In genomic region chr14:102794898-102795297, GRCm38 (mm10) we compare ENCODE assay signal across 9 mouse cellular contexts.
DNase-seq lines count a peak whose midpoint lies in the region; ATAC-seq lines count a peak whose summit lies in the region.
"Had no signal": no experiment of that assay in that cellular context is flagged by ENCODE, and none has a peak within 500 bp of the region (broad histone marks: within the 10 kb centered on the region; RNA-seq: fewer than 3 reads in every experiment).

No protein-coding gene starts in this region.

- no peak overlapping the region for H3K4me2 ChIP-seq in forebrain, embryonic 16.5 days (ENCODE audit: low read length)
- H3K4me2 ChIP-seq: limb, embryonic 12.5 days had no signal

- no peaks in the 10 kb centered on the region for H3K27me3 ChIP-seq in forebrain, embryonic 16.5 days (replicated peaks; ENCODE audit: control insufficient read depth, insufficient read depth, low read length)
- H3K27me3 ChIP-seq: limb, embryonic 12.5 days had no signal

- no peaks in the 10 kb centered on the region for H3K36me3 ChIP-seq in forebrain, embryonic 16.5 days (ENCODE audit: control insufficient read depth, insufficient read depth)
- H3K36me3 ChIP-seq: limb, embryonic 12.5 days had no signal

- peaks cover 3% of the 10 kb centered on the region; the same call in 1 of the 2 replicates for H3K9me3 ChIP-seq in forebrain, embryonic 16.5 days (ENCODE audit: control insufficient read depth, low read length)
- H3K9me3 ChIP-seq: limb, embryonic 12.5 days had no signal

- no peak overlapping the region for H3K27ac ChIP-seq in forebrain, embryonic 16.5 days (ENCODE audit: low read length)
- H3K27ac ChIP-seq: limb, embryonic 12.5 days had no signal

- H3K4me1 ChIP-seq in forebrain, embryonic 16.5 days (replicated peaks; ENCODE audit: control insufficient read depth, insufficient read depth, low read length) = no peaks in the 10 kb centered on the region
- H3K4me1 ChIP-seq: limb, embryonic 12.5 days had no signal

- peak; percentile 26 to 27 for DNase-seq in cerebellum, postnatal 14 days
- DNase-seq in cerebellum, adult 8-10 months = no peak
- DNase-seq in kidney, adult 9 months = peak; percentile 42
- DNase-seq in kidney, postnatal 14 days = no peak
- peak; percentile 59 for DNase-seq in 416B (ENCODE audit: low read depth)
- peak; percentile 48 for DNase-seq in brain, adult 2 months (ENCODE audit: low read depth, low spot score)
- no peak for DNase-seq in right cerebral cortex, postnatal 4 days

- H3K9ac ChIP-seq in forebrain, embryonic 16.5 days (replicated peaks; ENCODE audit: low read depth, low read length) = no peak overlapping the region
- H3K9ac ChIP-seq: limb, embryonic 12.5 days had no signal

- no peak overlapping the region for H3K4me3 ChIP-seq in forebrain, embryonic 16.5 days (replicated peaks; ENCODE audit: low read length)
- H3K4me3 ChIP-seq: limb, embryonic 12.5 days had no signal

- WGBS in forebrain, embryonic 16.5 days = 89% methylated on average over 2 of the region's 2 CpGs

- ATAC-seq in forebrain, embryonic 16.5 days = no peak

Comparison
In these comparisons a context has a peak if more than half of its experiments do, and no peak if none do; other contexts are left out.
1. DNase-seq: peak in cerebellum, postnatal 14 days (2 of 2), kidney, adult 9 months (single experiment), 416B (single experiment) and brain, adult 2 months (single experiment); none in cerebellum, adult 8-10 months (single experiment), kidney, postnatal 14 days (single experiment) and right cerebral cortex, postnatal 4 days (single experiment).